Mouse (Mus musculus) intestine, embryonic 14.5 days (tissue): ENCODE results near the gene Fam122a. TPM values are rescaled to one million over a fixed set of nuclear protein-coding genes. Genes with fewer than 3 reads are reported as not detected.
A peak's percentile ranks its signal among the peaks of the same experiment; 100 is the strongest.

Experiments used
- ATAC-seq: fragments of 200-750 bp; cut with Nextera tagmentation; replicated peaks from 2 replicates; pipeline ENCODE4 v1.8.0; 2017; ENCODE audit warnings: low read depth, moderate number of reproducible peaks, moderate TSS enrichment, moderate library complexity; ENCODE audit not compliant: low FRiP score, low TSS enrichment
- DNase-seq: peaks from one replicate; pipeline ENCODE4 v3.0.0-alpha.2; 2018; ENCODE audit warnings: low spot score
- H3K27ac ChIP-seq: fragments of 300-500 bp; sonication (generic); 2 replicates; pipeline ENCODE4 v1.5.1; 2014; ENCODE audit warnings: low read depth, mild to moderate bottlenecking, control low read depth
- H3K27me3 ChIP-seq: fragments of 300-500 bp; sonication (generic); replicated peaks from 2 replicates; pipeline ENCODE4 v1.6.1; 2014; ENCODE audit warnings: low read length, control low read depth; ENCODE audit not compliant: control insufficient read depth, insufficient read depth
- H3K36me3 ChIP-seq: fragments of 300-500 bp; sonication (generic); 2 replicates; pipeline ENCODE4 v1.6.1; 2014; ENCODE audit warnings: low read length, control low read depth; ENCODE audit not compliant: control insufficient read depth, insufficient read depth
- H3K4me1 ChIP-seq: fragments of 300-500 bp; sonication (generic); replicated peaks from 2 replicates; pipeline ENCODE4 v1.6.1; 2014; ENCODE audit warnings: low read length, control low read depth, mixed read lengths; ENCODE audit not compliant: control insufficient read depth, insufficient read depth
- H3K4me2 ChIP-seq: fragments of 300-500 bp; sonication (generic); 2 replicates; pipeline ENCODE4 v1.6.1; 2014; ENCODE audit warnings: low read length
- H3K4me3 ChIP-seq: fragments of 300-500 bp; sonication (generic); 2 replicates; pipeline ENCODE4 v1.5.1; 2014; ENCODE audit warnings: low read depth, low read length, control low read depth, mixed read lengths
- H3K9ac ChIP-seq: fragments of 300-500 bp; sonication (generic); 2 replicates; pipeline ENCODE4 v1.6.1; 2014; ENCODE audit warnings: mild to moderate bottlenecking, low read length
- H3K9me3 ChIP-seq: fragments of 300-500 bp; sonication (generic); 2 replicates; pipeline ENCODE4 v1.6.1; 2016; ENCODE audit warnings: low read length, control low read depth; ENCODE audit not compliant: control insufficient read depth
- WGBS: fragments of 180-500 bp; shearing (Covaris S2); extraction: QIAGEN DNeasy Blood & Tissue Kit; methylation state at CpG from one replicate; pipeline ENCODE4 v1.1.7; 2014; 5-methylcytosine and 5-hydroxymethylcytosine counted together
- polyA plus RNA-seq: library from polyadenylated mRNA; unstranded; fragments of >200 nt; fragmentation: Nextera tagmentation; extraction: Ambion mirVana; gene quantifications from 2 replicates; pipeline ENCODE4 v1.2.1, GENCODE M21; 2014

Gene Fam122a
- polyA plus RNA-seq, 1 experiment from 2014 or later, result 48.9 TPM

GRCm38 (mm10) chr19:24499291-24499690 lies 22.1 kb upstream of the Fam122a start:
- 83% methylated on average over 3 of the region's 3 CpGs for WGBS
- no peaks in the 10 kb centered on the region for H3K4me1 ChIP-seq
- DNase-seq, result no peak
- no peak for ATAC-seq
- no peaks in the 10 kb centered on the region for H3K27me3 ChIP-seq
- H3K9me3 ChIP-seq, result no peaks in the 10 kb centered on the region
- no peak overlapping the region for H3K4me2 ChIP-seq
- no peak overlapping the region for H3K27ac ChIP-seq
- no peak overlapping the region for H3K9ac ChIP-seq
- no peak overlapping the region for H3K4me3 ChIP-seq
- no peaks in the 10 kb centered on the region for H3K36me3 ChIP-seq

- no peaks in the 10 kb centered on the region for H3K9me3 ChIP-seq
- no peaks in the 10 kb centered on the region for H3K27me3 ChIP-seq
- DNase-seq (no peak), ATAC-seq (no peak)
- H3K4me1 ChIP-seq, result no peaks in the 10 kb centered on the region
- H3K4me3 ChIP-seq, result no peak overlapping the region
- H3K27ac ChIP-seq, result no peak overlapping the region
- H3K9ac ChIP-seq, result no peak overlapping the region
- 83% methylated on average over 4 of the region's 4 CpGs for WGBS
- H3K36me3 ChIP-seq, result no peaks in the 10 kb centered on the region
- no peak overlapping the region for H3K4me2 ChIP-seq
Observed at GRCm38 (mm10) chr19:24493887-24494286, 16.7 kb upstream of the Fam122a start.

GRCm38 (mm10) chr19:24491824-24492223 lies 14.7 kb upstream of the Fam122a start:
- Histone ChIP-seq H3K27me3 (no peaks in the 10 kb centered on the region), H3K4me1 (no peaks in the 10 kb centered on the region), H3K36me3 (no peaks in the 10 kb centered on the region), H3K9me3 (no peaks in the 10 kb centered on the region), H3K27ac (no peak overlapping the region), H3K4me2 (no peak overlapping the region), H3K4me3 (no peak overlapping the region), H3K9ac (no peak overlapping the region)
- 67% methylated on average over 3 of the region's 3 CpGs for WGBS
- no peak for ATAC-seq
- DNase-seq, result no peak

GRCm38 (mm10) chr19:24490275-24490674 lies 13.1 kb upstream of the Fam122a start:
- 65% methylated on average over 5 of the region's 5 CpGs for WGBS
- no peaks in the 10 kb centered on the region for H3K9me3 ChIP-seq
- H3K4me2 ChIP-seq, result no peak overlapping the region
- H3K9ac ChIP-seq, result no peak overlapping the region
- no peaks in the 10 kb centered on the region for H3K36me3 ChIP-seq
- H3K27ac ChIP-seq, result no peak overlapping the region
- DNase-seq (no peak), ATAC-seq (no peak)
- H3K4me1 ChIP-seq, result no peaks in the 10 kb centered on the region
- no peaks in the 10 kb centered on the region for H3K27me3 ChIP-seq
- no peak overlapping the region for H3K4me3 ChIP-seq

- no peaks in the 10 kb centered on the region for H3K9me3 ChIP-seq
- no peak overlapping the region for H3K9ac ChIP-seq
- no peak for DNase-seq
- no peak overlapping the region for H3K27ac ChIP-seq
- no peaks in the 10 kb centered on the region for H3K27me3 ChIP-seq
- H3K4me1 ChIP-seq, result no peaks in the 10 kb centered on the region
- H3K4me2 ChIP-seq, result no peak overlapping the region
- ATAC-seq, result no peak
- 71% methylated on average over 8 of the region's 8 CpGs for WGBS
- H3K4me3 ChIP-seq, result no peak overlapping the region
- H3K36me3 ChIP-seq, result no peaks in the 10 kb centered on the region
Observed at GRCm38 (mm10) chr19:24486433-24487296, 9.5 kb upstream of the Fam122a start.

GRCm38 (mm10) chr19:24484612-24485194 lies 7.5 kb upstream of the Fam122a start:
- H3K4me2 ChIP-seq, result no peak overlapping the region
- H3K36me3 ChIP-seq, result no peaks in the 10 kb centered on the region
- no peaks in the 10 kb centered on the region for H3K4me1 ChIP-seq
- no peak overlapping the region for H3K9ac ChIP-seq
- DNase-seq, result no peak
- no peaks in the 10 kb centered on the region for H3K27me3 ChIP-seq
- no peak overlapping the region for H3K27ac ChIP-seq
- no peaks in the 10 kb centered on the region for H3K9me3 ChIP-seq
- H3K4me3 ChIP-seq, result no peak overlapping the region
- ATAC-seq, result no peak
- WGBS, result 59% methylated on average over 4 of the region's 4 CpGs

- Histone ChIP-seq H3K27me3 (no peaks in the 10 kb centered on the region), H3K4me1 (0 out of 2 replicates have a peak, but pooled peaks cover 8% of the 10 kb centered on the region), H3K36me3 (no peaks in the 10 kb centered on the region), H3K9ac (no peak overlapping the region), H3K27ac (no peak overlapping the region), H3K4me3 (no peak overlapping the region), H3K9me3 (no peaks in the 10 kb centered on the region), H3K4me2 (no peak overlapping the region)
- ATAC-seq (no peak), DNase-seq (no peak)
- WGBS, result 60% methylated on average over 2 of the region's 2 CpGs
Observed at GRCm38 (mm10) chr19:24480916-24481315, 3.8 kb upstream of the Fam122a start.

GRCm38 (mm10) chr19:24476461-24476860 lies 695 bp downstream of the Fam122a start:
- H3K27ac ChIP-seq, result peak overlapping the region; percentile 82; the same call in 1 of the 2 replicates
- H3K9me3 ChIP-seq, result no peaks in the 10 kb centered on the region
- peaks cover 17% of the 10 kb centered on the region; the same call in 1 of the 2 replicates for H3K4me1 ChIP-seq
- under 1% methylated on average over 11 of the region's 11 CpGs for WGBS
- no peaks in the 10 kb centered on the region for H3K27me3 ChIP-seq
- DNase-seq (no peak), ATAC-seq (no peak)
- peak overlapping the region; percentile 62 for H3K4me3 ChIP-seq
- peak overlapping the region; percentile 74 for H3K9ac ChIP-seq
- 0 out of 2 replicates have a peak, but pooled peaks cover 3% of the 10 kb centered on the region for H3K36me3 ChIP-seq
- H3K4me2 ChIP-seq, result peak overlapping the region; percentile 80
